Mouse (Mus musculus) megakaryocyte, adult 5-6 weeks (primary cell): ENCODE measurements at regions not wholly inside any gene's neighbourhood (a gene's known extent, or its start where the extent isn't known, plus 50 kb on each side); places are given as distances from the start of the nearest gene placed in this dataset.

Experiments used
- ATAC-seq: 2 replicates; pipeline ENCODE4 v1.8.0; 2016; ENCODE audit warnings: mild to moderate bottlenecking, inconsistent platforms; ENCODE audit not compliant: poor library complexity, severe bottlenecking

GRCm38 (mm10) chr13:101454276-101454675, 313.7 kb downstream of the Pik3r1 start:
- no peak for ATAC-seq

DNA sequence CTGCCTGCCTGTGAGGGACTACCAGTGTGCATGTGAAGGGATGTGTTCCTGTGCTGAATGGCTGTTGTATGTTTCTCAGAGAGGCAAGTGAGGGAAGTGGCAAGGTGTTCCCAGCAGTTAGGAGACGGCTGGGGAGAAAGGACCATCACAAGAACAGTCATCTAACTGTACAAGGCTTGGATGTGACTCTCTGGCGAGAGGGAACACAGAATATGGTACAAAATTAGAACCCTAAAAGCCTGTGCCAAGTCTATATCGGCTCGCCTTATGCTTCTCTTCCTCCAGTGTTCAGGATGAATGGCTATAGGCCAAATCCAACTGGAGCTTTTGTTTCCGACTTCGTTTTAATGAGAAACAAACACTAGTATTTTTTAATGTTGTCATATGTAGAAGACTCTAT, 317.5 kb downstream of the Pik3r1 start:
- no peak for ATAC-seq

- ATAC-seq = no peak
Measured at GRCm38 (mm10) chr13:101439517-101439916, 328.5 kb downstream of the Pik3r1 start.

DNA sequence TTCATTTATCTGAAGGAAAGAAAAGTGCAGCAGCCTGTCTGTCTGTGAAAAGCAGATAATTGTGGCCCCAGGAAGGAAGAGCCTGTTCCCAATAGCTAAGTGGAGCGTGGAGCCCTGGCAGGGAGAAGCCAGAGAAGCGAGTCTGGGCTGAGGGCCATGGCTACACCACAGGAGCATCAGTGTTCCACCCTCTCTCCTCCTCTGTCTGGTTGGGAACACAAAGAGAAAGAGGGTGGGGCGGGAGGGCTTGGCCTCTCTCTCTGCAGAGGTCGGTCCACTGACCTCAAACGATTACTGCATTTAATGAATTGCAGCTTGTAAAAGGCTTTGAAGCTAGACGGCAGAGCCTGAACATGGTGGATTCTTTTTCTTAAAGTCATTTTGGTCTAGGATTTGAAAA, 329.0 kb downstream of the Pik3r1 start:
- no peak for ATAC-seq

DNA sequence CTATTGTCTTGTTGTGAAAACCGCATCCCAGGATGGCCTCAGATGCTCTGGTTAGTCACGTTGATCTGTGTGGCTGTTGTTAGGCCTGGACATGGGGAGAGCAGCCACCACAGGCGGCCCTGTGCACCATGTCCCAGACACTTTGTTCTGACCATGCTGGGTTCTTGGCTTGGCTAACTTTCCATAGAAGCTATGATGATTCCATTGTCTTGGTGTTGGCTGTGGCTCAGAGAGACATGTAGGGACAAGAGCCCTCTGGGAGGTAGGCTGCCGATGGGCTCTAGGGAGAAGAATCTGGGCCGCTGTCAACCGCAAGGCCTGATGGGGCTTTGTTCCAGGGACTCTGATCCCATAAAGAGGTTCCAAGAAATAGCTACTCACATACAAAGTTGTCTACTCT, 334.9 kb downstream of the Pik3r1 start:
- no peak for ATAC-seq

- no peak for ATAC-seq
Measured at GRCm38 (mm10) chr13:101427426-101428221, 340.4 kb downstream of the Pik3r1 start.

GRCm38 (mm10) chr13:101426461-101426860, 341.6 kb downstream of the Pik3r1 start:
- ATAC-seq = no peak

DNA sequence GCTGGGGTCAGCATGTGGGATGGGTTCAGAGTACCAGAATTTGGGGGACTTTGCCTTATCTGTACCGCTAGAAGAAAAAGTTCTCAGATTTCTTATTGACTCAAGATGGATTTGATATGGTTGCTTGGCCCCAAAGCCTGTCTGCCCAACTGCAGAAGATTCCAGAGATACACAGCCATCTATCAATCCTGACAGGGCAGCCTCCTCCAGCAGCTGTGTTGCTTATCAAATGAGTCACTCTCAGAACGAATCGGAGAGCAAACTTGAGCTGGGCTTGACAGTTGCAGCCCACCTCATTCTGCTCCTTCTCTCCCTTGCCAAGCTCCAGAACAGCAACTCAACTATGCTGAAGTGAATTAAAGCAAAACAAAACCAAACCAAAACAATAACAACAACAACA, 345.9 kb downstream of the Pik3r1 start:
- no peak for ATAC-seq

GRCm38 (mm10) chr13:101419457-101420025, 348.5 kb downstream of the Pik3r1 start:
- ATAC-seq = no peak

- ATAC-seq = no peak
Measured at GRCm38 (mm10) chr13:101418272-101418671, 349.7 kb downstream of the Pik3r1 start.

- ATAC-seq = no peak
Measured at GRCm38 (mm10) chr13:101408885-101409284, 359.1 kb downstream of the Pik3r1 start.

GRCm38 (mm10) chr13:101407633-101408032, 360.4 kb downstream of the Pik3r1 start:
- ATAC-seq = no peak

DNA sequence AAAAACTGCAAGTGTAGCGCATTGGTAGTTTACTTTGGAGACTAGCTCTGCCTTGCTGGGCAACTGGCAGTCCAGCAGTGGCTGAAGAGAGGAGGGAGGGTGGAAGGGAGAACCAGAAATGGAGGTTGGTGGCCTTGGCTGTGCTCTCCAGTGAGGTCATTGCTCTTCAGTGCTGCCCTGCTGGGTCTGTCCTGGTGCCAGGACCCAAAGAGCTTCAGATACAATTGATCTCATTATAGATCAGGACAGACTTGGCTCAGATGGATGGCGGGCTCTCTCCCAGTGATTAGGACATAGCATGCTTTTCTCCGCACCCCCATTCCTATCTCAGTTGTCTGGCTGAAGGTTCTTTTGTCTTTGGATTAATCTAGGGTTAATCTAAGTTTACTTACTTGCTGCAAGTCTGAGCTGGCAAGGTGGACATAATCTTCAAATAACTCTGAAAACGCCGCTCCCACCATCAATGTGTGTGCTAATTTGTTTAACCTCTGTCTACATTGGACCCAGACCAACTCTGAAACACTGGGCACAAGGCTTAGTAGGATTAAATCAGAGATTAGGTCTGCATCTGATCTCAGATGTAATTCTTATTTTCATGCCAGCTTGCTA, 394.3 kb downstream of the Pik3r1 start:
- no peak for ATAC-seq

DNA sequence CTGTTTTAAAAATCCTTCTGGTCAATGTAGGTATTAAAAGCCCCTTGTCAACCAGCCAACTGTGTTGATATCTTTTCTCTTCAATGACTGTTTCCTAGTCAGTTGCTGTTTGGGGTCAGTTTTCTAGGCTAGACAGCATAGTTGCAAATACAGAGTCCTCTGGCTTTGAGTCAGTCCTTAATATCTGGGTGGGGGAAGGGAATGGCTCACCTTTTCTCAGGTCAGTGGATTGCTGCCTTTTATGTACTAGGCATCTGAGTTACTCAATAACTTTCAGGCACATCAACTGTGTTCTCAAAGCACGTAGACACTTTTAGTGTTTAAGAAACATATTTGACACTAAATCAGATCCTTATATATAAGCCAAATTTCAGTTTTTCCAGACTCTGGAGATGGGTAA, 396.1 kb downstream of the Pik3r1 start:
- no peak for ATAC-seq

DNA sequence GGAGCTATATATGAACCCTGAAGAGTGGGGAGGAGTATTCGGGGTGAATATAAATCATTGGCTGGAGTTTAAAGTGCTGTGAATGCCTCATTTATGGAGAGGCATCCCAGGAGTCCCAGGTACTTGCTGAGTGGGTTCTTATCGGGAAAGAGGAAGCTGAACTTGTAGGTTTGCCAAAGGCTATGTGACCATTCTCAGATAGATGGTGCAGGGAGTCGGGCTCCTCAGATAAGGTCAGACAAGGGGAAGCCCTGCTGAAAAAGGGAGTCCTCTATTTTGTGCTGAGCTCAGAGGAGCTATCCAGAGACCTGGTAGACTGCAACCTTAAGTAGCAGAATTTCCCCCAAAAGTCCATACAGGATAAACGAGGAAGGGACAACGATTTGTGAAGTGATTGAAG, 399.8 kb downstream of the Pik3r1 start:
- ATAC-seq = no peak

DNA sequence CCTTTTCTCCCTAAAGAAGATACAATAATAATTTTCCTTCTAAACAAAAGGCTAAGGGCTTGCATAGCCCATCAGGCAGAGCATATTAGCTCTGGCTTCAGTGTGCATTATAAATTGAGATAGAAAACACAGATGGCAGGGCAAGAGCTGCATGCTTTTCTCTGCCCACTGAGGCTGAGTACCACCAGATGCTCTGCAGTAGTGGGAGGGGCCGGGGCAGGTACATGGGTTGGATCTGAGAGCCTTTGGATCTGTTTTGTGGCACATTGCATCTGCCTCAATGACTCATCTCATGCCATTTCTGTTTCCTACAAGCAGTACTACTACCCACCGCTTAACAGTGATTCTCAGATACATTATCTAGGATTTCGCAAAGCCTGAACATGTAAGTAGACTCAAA, 412.7 kb downstream of the Pik3r1 start:
- ATAC-seq = no peak

GRCm38 (mm10) chr13:101351123-101351522, 416.9 kb downstream of the Pik3r1 start:
- ATAC-seq = no peak

DNA sequence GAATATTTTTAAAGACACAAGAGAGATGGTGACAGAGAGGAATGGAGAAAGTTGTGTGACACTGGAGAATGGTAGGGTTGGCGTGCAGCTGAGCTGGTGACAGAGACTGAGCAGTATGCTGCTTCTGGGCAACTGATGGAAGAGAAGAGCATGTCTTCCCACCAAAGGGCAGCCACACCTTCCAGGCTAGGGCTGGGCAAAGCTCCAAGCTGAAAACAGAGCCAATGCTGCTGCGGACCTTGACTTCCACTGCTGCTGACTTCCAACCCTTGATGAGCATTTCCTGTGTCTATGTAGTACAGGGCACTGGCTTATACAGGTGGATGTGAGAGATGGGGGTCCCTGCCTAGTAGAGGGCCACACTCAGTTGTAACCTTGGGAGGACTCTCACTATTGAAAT, 418.7 kb downstream of the Pik3r1 start:
- ATAC-seq = no peak

DNA sequence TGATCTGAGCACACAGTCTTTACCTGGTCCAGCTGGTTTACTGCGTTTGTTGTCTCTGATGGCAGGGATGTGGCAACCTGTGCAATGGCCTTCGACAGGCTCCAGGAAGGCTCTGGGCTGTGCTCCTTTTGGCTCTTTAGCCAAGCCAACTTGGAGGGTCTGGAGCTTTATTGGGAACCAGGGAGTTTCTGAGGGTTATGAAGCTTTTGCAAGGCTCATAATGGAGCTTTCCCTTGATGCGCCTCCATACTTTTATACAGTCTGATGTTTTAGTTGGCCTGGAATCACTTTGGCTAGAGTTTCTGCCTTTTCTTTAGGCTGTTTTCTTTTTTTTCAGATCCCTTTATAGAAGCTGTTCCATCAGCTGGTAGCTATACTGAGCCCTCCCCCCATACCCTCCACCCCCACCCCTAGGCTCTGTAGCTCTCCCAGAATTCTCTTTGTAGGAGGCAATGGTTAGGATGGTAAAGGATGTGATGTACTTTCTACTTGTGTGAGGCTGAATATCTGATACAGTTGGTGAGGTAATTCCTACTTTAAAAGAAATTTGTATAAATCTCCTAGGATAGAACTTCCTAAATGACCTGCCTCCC, 429.6 kb downstream of the Pik3r1 start:
- ATAC-seq = no peak

DNA sequence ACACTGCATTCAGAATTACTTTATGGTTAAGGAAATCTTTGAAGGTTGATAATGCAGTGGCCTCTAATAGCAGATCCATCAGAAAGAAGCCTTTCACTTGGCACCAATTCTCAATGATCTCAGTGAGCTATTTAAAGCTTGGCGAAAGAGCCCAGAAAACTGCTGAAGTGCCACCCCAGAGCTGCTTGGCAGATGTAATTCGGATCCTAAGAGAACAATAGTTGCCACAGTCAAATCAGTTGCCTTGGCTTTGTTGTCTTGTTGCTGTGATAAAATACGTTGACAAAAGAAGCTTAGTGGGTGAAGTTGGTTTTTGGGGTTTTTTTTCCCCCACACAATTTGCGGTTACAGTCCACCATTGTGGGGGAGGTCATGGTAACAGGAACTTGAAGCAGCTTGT, 449.4 kb downstream of the Pik3r1 start:
- ATAC-seq = no peak

DNA sequence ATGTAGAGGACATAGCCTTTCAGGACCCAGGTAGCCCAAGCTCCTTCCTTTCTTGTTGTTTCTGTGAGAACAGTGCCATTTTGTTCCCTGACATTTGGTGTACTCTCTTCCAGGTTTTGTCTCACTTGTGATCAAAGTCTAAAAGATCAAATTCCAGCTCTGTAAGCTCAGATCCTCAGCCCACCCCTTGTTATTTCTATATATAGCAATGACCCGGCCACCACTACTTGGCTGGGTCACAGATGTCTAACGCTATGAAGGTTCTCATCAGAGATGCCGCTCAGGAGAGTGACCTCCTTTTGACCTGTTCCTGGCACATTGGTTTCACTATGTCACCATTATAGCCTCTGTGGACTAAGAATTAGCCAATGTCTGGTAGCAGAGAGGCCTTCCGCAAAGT, 451.7 kb downstream of the Pik3r1 start:
- no peak for ATAC-seq

GRCm38 (mm10) chr13:101314040-101314439, 454.0 kb downstream of the Pik3r1 start:
- ATAC-seq = no peak
